Mouse (Mus musculus) embryonic facial prominence, embryonic 13.5 days (tissue): Measurements from ENCODE around the gene Nedd9. TPM values are rescaled to one million over a fixed set of nuclear protein-coding genes. Genes with fewer than 3 reads are reported as not detected.
A peak's percentile ranks its signal among the peaks of the same experiment; 100 is the strongest.

Experiments
- ATAC-seq: fragments of 200-750 bp; cut with Nextera tagmentation; 2 replicates; pipeline ENCODE4 v1.8.0; 2017; ENCODE audit warnings: low read depth; ENCODE audit not compliant: insufficient number of reproducible peaks, insufficient read depth, low FRiP score, low TSS enrichment
- H3K27ac ChIP-seq: fragments of 300-500 bp; sonication (generic); 2 replicates; pipeline ENCODE4 v1.5.1; 2015; ENCODE audit warnings: moderate library complexity, mild to moderate bottlenecking, inconsistent platforms
- H3K27me3 ChIP-seq: fragments of 300-500 bp; sonication (generic); 2 replicates; pipeline ENCODE4 v1.6.1; 2015; ENCODE audit warnings: mild to moderate bottlenecking, inconsistent platforms
- H3K36me3 ChIP-seq: fragments of 300-500 bp; sonication (generic); 2 replicates; pipeline ENCODE4 v1.6.1; 2015; ENCODE audit warnings: mild to moderate bottlenecking, inconsistent platforms
- H3K4me1 ChIP-seq: fragments of 300-500 bp; sonication (generic); 2 replicates; pipeline ENCODE4 v1.6.1; 2015; ENCODE audit warnings: inconsistent platforms
- H3K4me2 ChIP-seq: fragments of 300-500 bp; sonication (generic); 2 replicates; pipeline ENCODE4 v1.6.1; 2015; ENCODE audit warnings: moderate library complexity, mild to moderate bottlenecking, inconsistent platforms
- H3K4me3 ChIP-seq: fragments of 300-500 bp; sonication (generic); 2 replicates; pipeline ENCODE4 v1.5.1; 2015; ENCODE audit warnings: mild to moderate bottlenecking, inconsistent platforms
- H3K9ac ChIP-seq: fragments of 300-500 bp; sonication (generic); 2 replicates; pipeline ENCODE4 v1.6.1; 2015; ENCODE audit warnings: mild to moderate bottlenecking, inconsistent platforms
- H3K9me3 ChIP-seq: fragments of 300-500 bp; sonication (generic); 2 replicates; pipeline ENCODE4 v1.6.1; 2016; ENCODE audit warnings: inconsistent platforms
- WGBS: fragments of 180-500 bp; shearing (Covaris S2); methylation state at CpG from one replicate; pipeline ENCODE4 v1.1.7; 2015; ENCODE audit warnings: mixed read lengths; 5-methylcytosine and 5-hydroxymethylcytosine counted together
- polyA plus RNA-seq: library from polyadenylated mRNA; unstranded; fragments of >200 nt; fragmentation: Nextera tagmentation; extraction: Ambion mirVana; gene quantifications from 2 replicates; pipeline ENCODE4 v1.2.1, GENCODE M21; 2015

Nedd9 gene
- polyA plus RNA-seq, 1 experiment from 2014 or later, result 23.2 TPM

DNA sequence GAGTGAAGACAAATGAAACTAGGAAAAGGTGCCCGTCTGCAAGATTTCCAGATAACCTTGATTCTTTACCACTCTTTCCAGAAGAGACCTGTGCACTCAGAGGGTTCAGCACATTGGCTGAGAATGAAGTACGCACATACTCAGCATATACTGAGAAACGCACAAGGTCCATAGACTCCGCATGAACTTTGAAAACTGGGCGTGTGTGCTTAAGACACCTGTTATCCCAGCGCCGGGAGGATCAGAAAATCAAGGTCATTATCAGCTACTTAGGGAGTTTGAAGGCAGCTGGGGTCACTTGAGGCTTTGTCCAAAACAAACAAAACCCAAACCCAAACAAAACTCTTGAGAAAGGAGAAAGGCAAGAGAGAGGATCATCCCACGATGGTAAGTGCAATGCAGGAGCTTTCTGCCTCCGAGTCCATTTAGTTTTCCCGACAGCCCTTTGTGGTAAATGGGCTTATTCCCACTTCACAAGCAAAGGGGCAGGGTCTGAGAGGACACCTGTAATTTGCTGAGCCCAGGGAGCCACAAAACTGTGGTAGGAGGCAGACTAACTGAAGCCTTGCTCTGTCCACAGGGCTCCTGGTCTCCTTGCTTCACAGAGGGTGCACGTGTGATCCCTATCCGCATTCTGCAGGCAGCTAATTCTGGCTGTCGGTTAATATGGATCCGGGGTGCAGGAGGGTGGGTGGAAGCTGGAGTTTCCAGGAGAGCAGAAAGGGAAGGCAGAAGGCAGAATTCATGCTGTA lies 153.1 kb downstream of the Nedd9 start:
- 82% methylated on average over 14 of the region's 14 CpGs for WGBS
- no peak for ATAC-seq
- H3K4me1 ChIP-seq, result peaks cover 8% of the 10 kb centered on the region
- no peaks in the 10 kb centered on the region for H3K9me3 ChIP-seq
- no peaks in the 10 kb centered on the region for H3K27me3 ChIP-seq
- H3K4me2 ChIP-seq, result no peak overlapping the region
- peaks cover 34% of the 10 kb centered on the region for H3K36me3 ChIP-seq
- H3K9ac ChIP-seq, result 0 out of 2 replicates have a peak overlapping the region, but pooled peaks have one; percentile 27
- no peak overlapping the region for H3K4me3 ChIP-seq
- H3K27ac ChIP-seq, result no peak overlapping the region

DNA sequence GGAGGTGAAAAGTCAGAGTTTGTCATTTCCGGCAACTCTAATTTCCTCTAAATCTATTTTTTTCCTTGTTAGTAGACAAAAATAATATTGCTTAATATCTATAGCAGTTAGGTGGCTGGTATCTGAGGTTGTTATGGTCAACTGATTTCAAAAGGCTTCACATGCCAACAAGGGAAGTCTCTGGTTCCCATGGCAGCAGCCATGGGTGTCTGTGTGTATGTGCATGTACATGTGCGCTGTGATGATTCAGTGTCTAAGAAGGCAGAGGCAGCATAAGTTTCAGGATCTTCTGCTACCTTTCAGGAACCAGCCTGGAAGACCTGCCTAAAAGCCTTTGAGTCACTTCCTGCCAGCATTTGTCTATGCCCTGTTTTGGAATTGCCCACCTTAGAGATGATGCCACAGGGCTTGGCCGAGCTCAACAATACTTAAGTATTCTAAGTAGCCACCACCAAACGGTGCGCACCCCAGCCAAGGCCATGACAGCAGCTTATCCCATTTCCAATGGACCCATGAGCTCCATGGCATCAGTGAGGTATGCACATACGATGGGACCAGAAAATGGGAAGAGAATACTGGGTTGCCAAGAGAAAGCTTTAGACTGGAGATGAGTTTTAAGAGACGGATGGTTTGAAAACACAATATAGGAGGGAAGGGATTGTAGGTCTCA lies 155.4 kb downstream of the Nedd9 start:
- no peak overlapping the region for H3K27ac ChIP-seq
- ATAC-seq, result no peak
- no peak overlapping the region for H3K4me2 ChIP-seq
- H3K4me1 ChIP-seq, result peaks cover 3% of the 10 kb centered on the region; the same call in 1 of the 2 replicates
- H3K27me3 ChIP-seq, result no peaks in the 10 kb centered on the region
- WGBS, result 93% methylated on average over 7 of the region's 7 CpGs
- peaks cover 24% of the 10 kb centered on the region; the same call in 1 of the 2 replicates for H3K36me3 ChIP-seq
- H3K9me3 ChIP-seq, result no peaks in the 10 kb centered on the region
- no peak overlapping the region for H3K4me3 ChIP-seq
- no peak overlapping the region for H3K9ac ChIP-seq

DNA sequence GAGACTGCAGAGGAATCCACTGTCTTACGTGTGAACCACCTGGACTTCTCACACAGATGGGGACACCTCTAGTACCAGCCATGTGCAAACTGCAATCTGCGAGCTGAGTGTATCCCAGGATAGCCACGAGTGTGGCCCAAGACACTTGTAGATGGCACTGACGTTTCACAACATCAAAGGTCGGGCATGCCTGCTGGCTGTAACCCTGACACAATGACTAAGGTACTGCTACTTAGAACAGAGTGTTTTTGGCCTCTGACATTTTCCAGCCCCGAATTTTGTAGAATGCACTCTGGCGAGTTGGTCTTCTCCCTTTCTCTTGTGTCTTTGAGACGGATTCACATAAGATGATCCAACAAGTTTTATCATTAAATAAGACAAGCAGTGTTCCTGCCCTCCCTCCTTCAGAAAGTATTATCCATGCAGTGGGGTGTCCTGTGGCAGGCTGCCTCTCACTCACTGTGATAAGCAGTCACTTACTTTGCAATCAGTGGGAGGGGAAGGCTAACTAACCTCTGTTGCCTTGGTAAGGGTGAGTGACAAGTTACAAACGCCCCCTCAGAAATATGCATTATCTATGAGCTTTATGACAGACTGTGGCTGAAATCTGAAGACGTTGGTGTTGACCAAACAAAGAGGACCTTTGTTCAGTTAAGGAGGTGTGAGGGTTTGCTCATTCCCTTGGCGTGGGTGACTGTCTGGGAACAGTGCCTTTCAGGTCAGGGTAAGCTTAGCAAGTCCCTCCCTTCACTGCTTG lies 156.4 kb downstream of the Nedd9 start:
- Histone ChIP-seq H3K4me3 (no peak overlapping the region), H3K4me2 (no peak overlapping the region), H3K9ac (no peak overlapping the region), H3K27me3 (no peaks in the 10 kb centered on the region), H3K4me1 (peaks cover under 1% of the 10 kb centered on the region; the same call in 1 of the 2 replicates), H3K9me3 (no peaks in the 10 kb centered on the region), H3K27ac (no peak overlapping the region), H3K36me3 (peaks cover 24% of the 10 kb centered on the region; the same call in 1 of the 2 replicates)
- no peak for ATAC-seq
- WGBS, result 69% methylated on average over 11 of the region's 11 CpGs

DNA sequence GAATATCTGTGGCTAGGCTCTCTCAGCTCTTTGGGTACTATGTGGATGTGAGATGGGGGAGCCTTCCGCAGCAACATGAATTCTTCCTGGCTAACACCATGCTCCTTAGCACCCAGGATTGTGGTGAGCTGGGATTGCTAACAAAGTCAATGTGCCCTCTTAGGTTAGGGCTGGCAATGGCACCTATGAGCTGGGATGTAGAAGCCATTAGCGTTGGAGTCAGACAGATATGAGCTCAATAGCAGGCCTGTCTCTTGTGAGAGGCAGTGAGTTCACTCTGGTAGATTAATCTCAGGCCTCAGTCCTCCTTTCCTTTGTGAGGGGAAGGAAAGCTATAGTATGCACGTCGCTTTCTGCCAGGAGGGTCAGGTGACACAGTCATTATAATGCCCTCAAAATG lies 157.1 kb downstream of the Nedd9 start:
- Histone ChIP-seq H3K4me1 (no peaks in the 10 kb centered on the region), H3K4me2 (no peak overlapping the region), H3K36me3 (peaks cover 24% of the 10 kb centered on the region; the same call in 1 of the 2 replicates), H3K27ac (no peak overlapping the region), H3K9me3 (no peaks in the 10 kb centered on the region), H3K9ac (no peak overlapping the region), H3K27me3 (no peaks in the 10 kb centered on the region), H3K4me3 (no peak overlapping the region)
- ATAC-seq, result no peak
- 81% methylated on average over 4 of the region's 4 CpGs for WGBS

DNA sequence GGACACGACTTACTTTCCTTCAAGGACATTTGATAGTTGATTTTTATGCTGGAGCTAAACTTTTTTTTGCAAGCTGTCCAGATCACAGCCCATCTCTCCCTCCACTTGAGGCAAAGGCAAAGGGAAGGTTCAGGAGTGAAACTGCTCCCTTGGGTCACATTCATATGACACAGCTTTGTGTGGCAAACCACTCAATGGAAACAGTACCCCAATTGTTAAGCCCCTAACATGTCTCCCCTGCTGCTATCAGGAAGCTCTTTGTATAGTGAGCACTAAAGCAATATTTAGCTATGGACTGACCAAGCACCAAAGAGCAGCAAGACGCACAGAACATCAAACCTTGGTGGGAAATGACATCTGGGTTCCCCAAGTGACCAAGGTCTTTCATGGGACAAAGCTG lies 158.7 kb downstream of the Nedd9 start:
- Histone ChIP-seq H3K27me3 (no peaks in the 10 kb centered on the region), H3K4me3 (no peak overlapping the region), H3K27ac (no peak overlapping the region), H3K36me3 (peaks cover 21% of the 10 kb centered on the region; the same call in 1 of the 2 replicates), H3K4me2 (no peak overlapping the region), H3K9ac (no peak overlapping the region), H3K4me1 (no peaks in the 10 kb centered on the region), H3K9me3 (no peaks in the 10 kb centered on the region)
- ATAC-seq, result no peak
- WGBS, result 62% methylated on average over 2 of the region's 2 CpGs

- Histone ChIP-seq H3K27ac (no peak overlapping the region), H3K9me3 (no peaks in the 10 kb centered on the region), H3K4me1 (no peaks in the 10 kb centered on the region), H3K36me3 (peaks cover 21% of the 10 kb centered on the region; the same call in 1 of the 2 replicates), H3K4me3 (no peak overlapping the region), H3K4me2 (no peak overlapping the region), H3K9ac (no peak overlapping the region), H3K27me3 (no peaks in the 10 kb centered on the region)
- no peak for ATAC-seq
- 56% methylated on average over 7 of the region's 7 CpGs for WGBS
Observed at GRCm38 (mm10) chr13:41327546-41327945, 159.6 kb downstream of the Nedd9 start.

GRCm38 (mm10) chr13:41326134-41326533 lies 161.0 kb downstream of the Nedd9 start:
- no peak overlapping the region for H3K4me3 ChIP-seq
- WGBS, result 87% methylated on average over 4 of the region's 4 CpGs
- no peaks in the 10 kb centered on the region for H3K9me3 ChIP-seq
- no peak overlapping the region for H3K4me2 ChIP-seq
- H3K9ac ChIP-seq, result no peak overlapping the region
- peaks cover 7% of the 10 kb centered on the region for H3K4me1 ChIP-seq
- no peak overlapping the region for H3K27ac ChIP-seq
- 0 out of 2 replicates have a peak, but pooled peaks cover 16% of the 10 kb centered on the region for H3K36me3 ChIP-seq
- no peak for ATAC-seq
- H3K27me3 ChIP-seq, result no peaks in the 10 kb centered on the region

- ATAC-seq, result no peak
- peaks cover 8% of the 10 kb centered on the region for H3K4me1 ChIP-seq
- H3K27me3 ChIP-seq, result no peaks in the 10 kb centered on the region
- WGBS, result 84% methylated on average over 4 of the region's 4 CpGs
- no peak overlapping the region for H3K27ac ChIP-seq
- H3K4me2 ChIP-seq, result no peak overlapping the region
- H3K36me3 ChIP-seq, result 0 out of 2 replicates have a peak, but pooled peaks cover 14% of the 10 kb centered on the region
- H3K4me3 ChIP-seq, result no peak overlapping the region
- no peaks in the 10 kb centered on the region for H3K9me3 ChIP-seq
- no peak overlapping the region for H3K9ac ChIP-seq
Observed at GRCm38 (mm10) chr13:41325346-41325745, 161.8 kb downstream of the Nedd9 start.

GRCm38 (mm10) chr13:41324631-41325030 lies 162.5 kb downstream of the Nedd9 start:
- H3K4me1 ChIP-seq, result peaks cover 8% of the 10 kb centered on the region
- H3K36me3 ChIP-seq, result 0 out of 2 replicates have a peak, but pooled peaks cover 6% of the 10 kb centered on the region
- H3K9me3 ChIP-seq, result no peaks in the 10 kb centered on the region
- no peak overlapping the region for H3K27ac ChIP-seq
- H3K9ac ChIP-seq, result no peak overlapping the region
- no peak for ATAC-seq
- WGBS, result 82% methylated on average over 4 of the region's 4 CpGs
- no peaks in the 10 kb centered on the region for H3K27me3 ChIP-seq
- no peak overlapping the region for H3K4me2 ChIP-seq
- H3K4me3 ChIP-seq, result no peak overlapping the region

GRCm38 (mm10) chr13:41321433-41321832 lies 165.7 kb downstream of the Nedd9 start:
- no peak for ATAC-seq
- H3K4me1 ChIP-seq, result peaks cover 8% of the 10 kb centered on the region
- 75% methylated on average over 3 of the region's 3 CpGs for WGBS
- H3K9me3 ChIP-seq, result no peaks in the 10 kb centered on the region
- no peak overlapping the region for H3K9ac ChIP-seq
- H3K4me2 ChIP-seq, result no peak overlapping the region
- peaks cover 17% of the 10 kb centered on the region for H3K36me3 ChIP-seq
- H3K4me3 ChIP-seq, result no peak overlapping the region
- no peaks in the 10 kb centered on the region for H3K27me3 ChIP-seq
- H3K27ac ChIP-seq, result no peak overlapping the region; the same call in none of the 2 replicates

DNA sequence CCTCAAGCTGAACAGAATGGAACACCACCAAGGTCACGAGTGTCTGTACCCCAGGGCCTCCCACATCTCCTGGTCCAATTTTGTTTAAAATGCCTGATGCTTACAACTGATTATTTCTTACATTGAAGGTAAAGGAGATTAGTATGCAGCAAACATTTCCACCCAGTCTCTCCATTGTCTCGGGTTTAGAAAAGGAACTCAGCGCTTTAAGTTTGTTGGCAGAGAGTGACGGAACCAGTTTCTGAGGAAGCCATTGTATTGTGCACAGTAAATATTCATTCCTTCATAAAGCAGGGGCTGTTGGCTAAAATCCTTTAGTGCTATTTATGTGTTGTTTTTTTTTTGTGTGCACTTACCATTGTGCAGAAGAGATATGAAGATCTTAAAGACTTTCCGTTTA lies 166.4 kb downstream of the Nedd9 start:
- Histone ChIP-seq H3K9ac (no peak overlapping the region), H3K9me3 (no peaks in the 10 kb centered on the region), H3K4me2 (no peak overlapping the region), H3K27ac (no peak overlapping the region), H3K36me3 (peaks cover 24% of the 10 kb centered on the region), H3K4me3 (no peak overlapping the region), H3K27me3 (no peaks in the 10 kb centered on the region), H3K4me1 (peaks cover 8% of the 10 kb centered on the region)
- WGBS, result 80% methylated on average over 5 of the region's 5 CpGs
- ATAC-seq, result no peak
